Mouse (Mus musculus) embryonic facial prominence, embryonic 10.5 days (tissue): Measurements from ENCODE around the gene Rev1. TPM values are rescaled to one million over a fixed set of nuclear protein-coding genes. Genes with fewer than 3 reads are reported as not detected.

Experiments used
- DNase-seq: peaks from one replicate; pipeline ENCODE4 v3.0.0-alpha.2; 2017; ENCODE audit warnings: low spot score
- H3K27ac ChIP-seq: fragments of 300-500 bp; sonication (generic); replicated peaks from 2 replicates; pipeline ENCODE4 v1.5.1; 2016; ENCODE audit warnings: mild to moderate bottlenecking
- H3K27me3 ChIP-seq: fragments of 300-500 bp; sonication (generic); replicated peaks from 2 replicates; pipeline ENCODE4 v1.6.1; 2016; ENCODE audit warnings: low read depth, mild to moderate bottlenecking; ENCODE audit not compliant: poor library complexity, severe bottlenecking
- H3K36me3 ChIP-seq: fragments of 300-500 bp; sonication (generic); replicated peaks from 2 replicates; pipeline ENCODE4 v1.6.1; 2016; ENCODE audit warnings: mild to moderate bottlenecking, moderate library complexity
- H3K4me1 ChIP-seq: fragments of 300-500 bp; sonication (generic); 2 replicates; pipeline ENCODE4 v1.6.1; 2016
- H3K4me3 ChIP-seq: fragments of 300-500 bp; sonication (generic); 2 replicates; pipeline ENCODE4 v1.5.1; 2016; ENCODE audit warnings: mild to moderate bottlenecking, moderate library complexity
- H3K9me3 ChIP-seq: fragments of 300-500 bp; sonication (generic); 2 replicates; pipeline ENCODE4 v1.6.1; 2016; ENCODE audit warnings: mild to moderate bottlenecking
- WGBS: fragments of 180-500 bp; shearing (Covaris S2); methylation state at CpG from one replicate; pipeline ENCODE4 v1.1.7; 2016; 5-methylcytosine and 5-hydroxymethylcytosine counted together
- polyA plus RNA-seq: library from polyadenylated mRNA; unstranded; fragments of >200 nt; fragmentation: Nextera tagmentation; extraction: Ambion mirVana; gene quantifications from 2 replicates; pipeline ENCODE4 v1.2.1, GENCODE M21; 2016

Gene Rev1
- polyA plus RNA-seq, 1 experiment from 2014 or later: 34.5 TPM

GRCm38 (mm10) chr1:38049562-38049961 is 80.0 kb downstream of the Rev1 start:
- Histone ChIP-seq H3K36me3 (peaks cover 100% of the 10 kb centered on the region), H3K4me1 (no peaks in the 10 kb centered on the region), H3K9me3 (no peaks in the 10 kb centered on the region), H3K27ac (no peak overlapping the region), H3K4me3 (no peak overlapping the region), H3K27me3 (no peaks in the 10 kb centered on the region)
- WGBS: 84% methylated on average over 4 of the region's 4 CpGs
- DNase-seq: no peak

- Histone ChIP-seq H3K27ac (no peak overlapping the region), H3K27me3 (no peaks in the 10 kb centered on the region), H3K36me3 (peaks cover 100% of the 10 kb centered on the region), H3K4me1 (no peaks in the 10 kb centered on the region), H3K4me3 (no peak overlapping the region), H3K9me3 (no peaks in the 10 kb centered on the region)
- no peak for DNase-seq
- 88% methylated on average over 3 of the region's 3 CpGs for WGBS
Measured at GRCm38 (mm10) chr1:38048121-38048520, 81.5 kb downstream of the Rev1 start.

- Histone ChIP-seq H3K4me3 (no peak overlapping the region), H3K4me1 (no peaks in the 10 kb centered on the region), H3K9me3 (no peaks in the 10 kb centered on the region; the same call in 1 of the 2 replicates), H3K36me3 (peaks cover 95% of the 10 kb centered on the region), H3K27me3 (no peaks in the 10 kb centered on the region), H3K27ac (no peak overlapping the region)
- no peak for DNase-seq
- WGBS: 96% methylated on average over 2 of the region's 2 CpGs
Measured at GRCm38 (mm10) chr1:38038898-38039297, 90.7 kb downstream of the Rev1 start.

GRCm38 (mm10) chr1:38037375-38037774 is 92.2 kb downstream of the Rev1 start:
- Histone ChIP-seq H3K27ac (no peak overlapping the region), H3K4me1 (no peaks in the 10 kb centered on the region), H3K4me3 (no peak overlapping the region), H3K9me3 (no peaks in the 10 kb centered on the region; the same call in 1 of the 2 replicates), H3K36me3 (peaks cover 94% of the 10 kb centered on the region), H3K27me3 (no peaks in the 10 kb centered on the region)
- 92% methylated on average over 5 of the region's 5 CpGs for WGBS
- no peak for DNase-seq

GRCm38 (mm10) chr1:38035521-38035920 is 94.1 kb downstream of the Rev1 start:
- Histone ChIP-seq H3K27me3 (no peaks in the 10 kb centered on the region), H3K4me1 (no peaks in the 10 kb centered on the region), H3K27ac (no peak overlapping the region), H3K4me3 (no peak overlapping the region), H3K36me3 (peaks cover 87% of the 10 kb centered on the region), H3K9me3 (no peaks in the 10 kb centered on the region)
- no peak for DNase-seq
- WGBS: 90% methylated on average over 4 of the region's 4 CpGs

- Histone ChIP-seq H3K9me3 (no peaks in the 10 kb centered on the region), H3K4me3 (no peak overlapping the region), H3K4me1 (no peaks in the 10 kb centered on the region), H3K27ac (no peak overlapping the region), H3K27me3 (no peaks in the 10 kb centered on the region), H3K36me3 (peaks cover 58% of the 10 kb centered on the region)
- DNase-seq: no peak
- WGBS: 93% methylated on average over 5 of the region's 5 CpGs
Measured at GRCm38 (mm10) chr1:38031391-38031790, 98.2 kb downstream of the Rev1 start.

GRCm38 (mm10) chr1:38027301-38027700 is 102.3 kb downstream of the Rev1 start:
- H3K4me3 ChIP-seq: no peak overlapping the region
- no peak for DNase-seq
- no peaks in the 10 kb centered on the region for H3K27me3 ChIP-seq
- no peaks in the 10 kb centered on the region for H3K9me3 ChIP-seq
- no peak overlapping the region for H3K27ac ChIP-seq
- WGBS: 94% methylated on average over 7 of the region's 7 CpGs
- H3K36me3 ChIP-seq: peaks cover 54% of the 10 kb centered on the region
- no peaks in the 10 kb centered on the region for H3K4me1 ChIP-seq

GRCm38 (mm10) chr1:38014551-38015203 is 114.9 kb downstream of the Rev1 start:
- H3K27ac ChIP-seq: no peak overlapping the region
- 96% methylated on average over 2 of the region's 2 CpGs for WGBS
- DNase-seq: no peak
- H3K36me3 ChIP-seq: peaks cover 21% of the 10 kb centered on the region
- no peak overlapping the region for H3K4me3 ChIP-seq
- no peaks in the 10 kb centered on the region for H3K4me1 ChIP-seq
- no peaks in the 10 kb centered on the region for H3K27me3 ChIP-seq
- H3K9me3 ChIP-seq: no peaks in the 10 kb centered on the region

GRCm38 (mm10) chr1:38012509-38012908 is 117.1 kb downstream of the Rev1 start:
- Histone ChIP-seq H3K4me3 (no peak overlapping the region), H3K27me3 (no peaks in the 10 kb centered on the region), H3K27ac (no peak overlapping the region), H3K4me1 (no peaks in the 10 kb centered on the region), H3K36me3 (no peaks in the 10 kb centered on the region), H3K9me3 (no peaks in the 10 kb centered on the region)
- no peak for DNase-seq

- Histone ChIP-seq H3K4me3 (no peak overlapping the region), H3K36me3 (no peaks in the 10 kb centered on the region), H3K9me3 (no peaks in the 10 kb centered on the region), H3K4me1 (no peaks in the 10 kb centered on the region), H3K27me3 (no peaks in the 10 kb centered on the region), H3K27ac (no peak overlapping the region)
- 84% methylated on average over 3 of the region's 3 CpGs for WGBS
- no peak for DNase-seq
Measured at GRCm38 (mm10) chr1:38012104-38012503, 117.5 kb downstream of the Rev1 start.

- Histone ChIP-seq H3K4me3 (no peak overlapping the region), H3K4me1 (no peaks in the 10 kb centered on the region), H3K9me3 (no peaks in the 10 kb centered on the region), H3K27ac (no peak overlapping the region), H3K36me3 (no peaks in the 10 kb centered on the region), H3K27me3 (no peaks in the 10 kb centered on the region)
- no peak for DNase-seq
- WGBS: 86% methylated on average over 6 of the region's 6 CpGs
Measured at GRCm38 (mm10) chr1:38011647-38012046, 118.0 kb downstream of the Rev1 start.

- WGBS: 75% methylated on average over 3 of the region's 3 CpGs
- H3K27ac ChIP-seq: no peak overlapping the region
- DNase-seq: no peak
- no peaks in the 10 kb centered on the region; the same call in 1 of the 2 replicates for H3K36me3 ChIP-seq
- no peaks in the 10 kb centered on the region for H3K27me3 ChIP-seq
- no peak overlapping the region for H3K4me3 ChIP-seq
- no peaks in the 10 kb centered on the region for H3K9me3 ChIP-seq
- no peaks in the 10 kb centered on the region for H3K4me1 ChIP-seq
Measured at GRCm38 (mm10) chr1:38006741-38007140, 122.9 kb downstream of the Rev1 start.

- no peak overlapping the region for H3K4me3 ChIP-seq
- no peak for DNase-seq
- peaks cover 2% of the 10 kb centered on the region for H3K36me3 ChIP-seq
- peaks cover 11% of the 10 kb centered on the region for H3K4me1 ChIP-seq
- no peaks in the 10 kb centered on the region for H3K27me3 ChIP-seq
- 93% methylated on average over 3 of the region's 3 CpGs for WGBS
- H3K9me3 ChIP-seq: no peaks in the 10 kb centered on the region
- no peak overlapping the region for H3K27ac ChIP-seq
Measured at GRCm38 (mm10) chr1:38003046-38003445, 126.6 kb downstream of the Rev1 start.
